Mouse (Mus musculus): ENCODE data around the gene Arl15.
A peak's percentile ranks its signal among the peaks of the same experiment; 100 is the strongest.

Gene Arl15

GRCm38 (mm10) chr13:113844717-113845116, 50.4 kb downstream of the Arl15 start:
- no peak for DNase-seq (ENCODE audit: low spot score in 2 of 2)

- DNase-seq (ENCODE audit: low spot score in 2 of 2) = no peak
These were observed 50.9 kb downstream of the Arl15 start for GRCm38 (mm10) chr13:113845229-113845628.

- no peak for DNase-seq (ENCODE audit: low spot score in 2 of 2)
These were observed 52.1 kb downstream of the Arl15 start for GRCm38 (mm10) chr13:113846413-113846812.

GRCm38 (mm10) chr13:113850431-113851034, 56.2 kb downstream of the Arl15 start:
- DNase-seq (ENCODE audit: low spot score in 2 of 2) = no peak

GRCm38 (mm10) chr13:113851602-113852375, 57.5 kb downstream of the Arl15 start:
- DNase-seq (ENCODE audit: low spot score in 2 of 2) = no peak

- no peak for DNase-seq (ENCODE audit: low spot score in 2 of 2)
These were observed 58.0 kb downstream of the Arl15 start for GRCm38 (mm10) chr13:113852376-113852666.

GRCm38 (mm10) chr13:113854146-113854545, 59.8 kb downstream of the Arl15 start:
- DNase-seq (ENCODE audit: low spot score in 2 of 2) = no peak

GRCm38 (mm10) chr13:113854551-113855312, 60.4 kb downstream of the Arl15 start:
- DNase-seq (ENCODE audit: low spot score in 2 of 2) = no peak

- DNase-seq (ENCODE audit: low spot score in 2 of 2) = no peak
These were observed 62.6 kb downstream of the Arl15 start for GRCm38 (mm10) chr13:113856946-113857345.

- DNase-seq (ENCODE audit: low spot score in 2 of 2) = no peak
These were observed 64.5 kb downstream of the Arl15 start for GRCm38 (mm10) chr13:113858667-113859391.

- no peak for DNase-seq (ENCODE audit: low spot score in 2 of 2)
These were observed 65.1 kb downstream of the Arl15 start for GRCm38 (mm10) chr13:113859392-113859776.

GRCm38 (mm10) chr13:113860816-113861215, 66.5 kb downstream of the Arl15 start:
- no peak for DNase-seq (ENCODE audit: low spot score in 2 of 2)

- no peak for DNase-seq (ENCODE audit: low spot score in 2 of 2)
These were observed 66.9 kb downstream of the Arl15 start for GRCm38 (mm10) chr13:113861231-113861630.

GRCm38 (mm10) chr13:113862951-113863350, 68.6 kb downstream of the Arl15 start:
- DNase-seq (ENCODE audit: low spot score in 2 of 2) = no peak

- DNase-seq (ENCODE audit: low spot score in 2 of 2) = no peak
These were observed 69.4 kb downstream of the Arl15 start for GRCm38 (mm10) chr13:113863688-113864087.

- DNase-seq (ENCODE audit: low spot score in 2 of 2) = no peak
These were observed 70.0 kb downstream of the Arl15 start for GRCm38 (mm10) chr13:113864278-113864677.

GRCm38 (mm10) chr13:113864893-113865292, 70.6 kb downstream of the Arl15 start:
- DNase-seq (ENCODE audit: low spot score in 2 of 2) = no peak

GRCm38 (mm10) chr13:113865378-113865777, 71.1 kb downstream of the Arl15 start:
- no peak for DNase-seq (ENCODE audit: low spot score in 2 of 2)

- DNase-seq (ENCODE audit: low spot score in 2 of 2) = no peak
These were observed 71.5 kb downstream of the Arl15 start for GRCm38 (mm10) chr13:113865806-113866205.

- DNase-seq (ENCODE audit: low spot score in 2 of 2) = no peak
These were observed 73.4 kb downstream of the Arl15 start for GRCm38 (mm10) chr13:113867736-113868135.

GRCm38 (mm10) chr13:113869212-113870205, 75.2 kb downstream of the Arl15 start:
- peak in 1 of 2 experiments; percentile 25 for DNase-seq (ENCODE audit: low spot score in 2 of 2)

All from urinary bladder, adult 18-20 months (tissue).